Mouse (Mus musculus) lung, embryonic 14.5 days (tissue): ENCODE measurements around the gene Gm21885. TPM values are rescaled to one million over a fixed set of nuclear protein-coding genes. Genes with fewer than 3 reads are reported as not detected.

ENCODE experiments used
- ATAC-seq: fragments of 200-750 bp; cut with Nextera tagmentation; 2 replicates; pipeline ENCODE4 v1.8.0; 2017; ENCODE audit warnings: mild to moderate bottlenecking, moderate TSS enrichment, moderate library complexity; ENCODE audit not compliant: insufficient read depth
- DNase-seq: peaks from one replicate; pipeline ENCODE4 v3.0.0-alpha.2; 2015
- H3K27ac ChIP-seq: fragments of 300-500 bp; sonication (generic); 2 replicates; pipeline ENCODE4 v1.5.1; 2014; ENCODE audit warnings: low read depth, mild to moderate bottlenecking, moderate library complexity
- H3K27me3 ChIP-seq: fragments of 300-500 bp; sonication (generic); 2 replicates; pipeline ENCODE4 v1.6.1; 2014; ENCODE audit warnings: low read length, control low read depth; ENCODE audit not compliant: insufficient read depth
- H3K36me3 ChIP-seq: fragments of 300-500 bp; sonication (generic); 2 replicates; pipeline ENCODE4 v1.6.1; 2014; ENCODE audit warnings: control low read depth; ENCODE audit not compliant: insufficient read depth
- H3K4me1 ChIP-seq: fragments of 300-500 bp; sonication (generic); 2 replicates; pipeline ENCODE4 v1.6.1; 2014; ENCODE audit warnings: antibody characterized with exemption, control low read depth; ENCODE audit not compliant: insufficient read depth
- H3K4me2 ChIP-seq: fragments of 300-500 bp; sonication (generic); 2 replicates; pipeline ENCODE4 v1.6.1; 2014; ENCODE audit warnings: mild to moderate bottlenecking
- H3K4me3 ChIP-seq: fragments of 300-500 bp; sonication (generic); 2 replicates; pipeline ENCODE4 v1.5.1; 2014; ENCODE audit warnings: low read depth, low read length
- H3K9ac ChIP-seq: fragments of 300-500 bp; sonication (generic); 2 replicates; pipeline ENCODE4 v1.6.1; 2014
- H3K9me3 ChIP-seq: fragments of 300-500 bp; sonication (generic); 2 replicates; pipeline ENCODE4 v1.6.1; 2016; ENCODE audit warnings: low read depth, low read length, control low read depth
- CTCF ChIP-seq: IDR thresholded peaks from 2 replicates; pipeline ENCODE4 v1.5.1; 2016; ENCODE audit warnings: antibody characterized with exemption, low read depth
- WGBS: fragments of 180-500 bp; shearing (Covaris S2); extraction: QIAGEN DNeasy Blood & Tissue Kit; methylation state at CpG from one replicate; pipeline ENCODE4 v1.1.7; 2014; 5-methylcytosine and 5-hydroxymethylcytosine counted together
- polyA plus RNA-seq: library from polyadenylated mRNA; unstranded; fragments of >200 nt; fragmentation: Nextera tagmentation; extraction: Ambion mirVana; gene quantifications from 2 replicates; pipeline ENCODE4 v1.2.1, GENCODE M21; 2014

The Gm21885 gene
- 0.41 and 0.68 TPM in 2 replicates for polyA plus RNA-seq

- no peak for ATAC-seq
Observed at GRCm38 (mm10) chr11:94281199-94282181, at the start of gene Gm21885. Gene Gm21885 (plus strand): TSS chr11:94281873.

GRCm38 (mm10) chr11:94233405-94233804 is 48.3 kb upstream of the Gm21885 start:
- no peaks in the 10 kb centered on the region for H3K36me3 ChIP-seq
- DNase-seq (no peak), ATAC-seq (no peak)
- H3K9me3 ChIP-seq: no peaks in the 10 kb centered on the region
- H3K27me3 ChIP-seq: no peaks in the 10 kb centered on the region
- WGBS: 74% methylated on average over 6 of the region's 6 CpGs
- H3K9ac ChIP-seq: no peak overlapping the region
- no peaks in the 10 kb centered on the region for H3K4me1 ChIP-seq
- no peak for TF ChIP-seq CTCF
- H3K4me2 ChIP-seq: no peak overlapping the region
- no peak overlapping the region for H3K27ac ChIP-seq
- no peak overlapping the region for H3K4me3 ChIP-seq

More at GRCm38 (mm10) chr11:94281199-94282181, at the start of gene Gm21885:
- no peaks in the 10 kb centered on the region for H3K27me3 ChIP-seq
- no peak for DNase-seq
- no peaks in the 10 kb centered on the region for H3K4me1 ChIP-seq
- 75% methylated on average over 11 of the region's 11 CpGs for WGBS
- peaks cover 28% of the 10 kb centered on the region for H3K36me3 ChIP-seq
- H3K4me2 ChIP-seq: no peak within 1 kb of the TSS
- no peaks in the 10 kb centered on the region for H3K9me3 ChIP-seq
- no peak within 1 kb of the TSS for H3K27ac ChIP-seq
- no peak for TF ChIP-seq CTCF
- no peak within 1 kb of the TSS for H3K4me3 ChIP-seq
- no peak within 1 kb of the TSS for H3K9ac ChIP-seq

DNA sequence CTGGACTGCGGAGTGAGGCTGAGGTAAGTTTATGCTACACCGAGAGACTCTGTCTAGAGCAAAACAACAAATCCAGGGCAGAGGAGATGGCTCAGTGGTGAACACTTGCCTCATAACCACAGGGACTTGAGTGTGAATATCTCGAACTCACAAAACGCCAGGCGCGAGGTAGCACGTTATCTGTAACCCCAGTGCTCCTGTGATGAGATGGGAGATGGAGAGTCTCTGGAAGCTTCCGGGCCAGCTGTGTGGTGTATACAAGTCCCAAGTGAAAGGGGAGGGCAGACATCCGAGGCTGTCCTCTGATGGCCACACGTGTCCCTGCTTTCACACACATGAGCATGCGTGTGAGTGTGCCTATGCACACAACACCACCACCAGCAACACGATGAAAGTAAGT is 47.3 kb upstream of the Gm21885 start:
- TF ChIP-seq CTCF: no peak
- 79% methylated on average over 12 of the region's 12 CpGs for WGBS
- Histone ChIP-seq H3K4me3 (no peak overlapping the region), H3K27me3 (no peaks in the 10 kb centered on the region), H3K9ac (no peak overlapping the region), H3K4me2 (no peak overlapping the region), H3K4me1 (no peaks in the 10 kb centered on the region), H3K27ac (no peak overlapping the region), H3K36me3 (no peaks in the 10 kb centered on the region), H3K9me3 (no peaks in the 10 kb centered on the region)
- DNase-seq (no peak), ATAC-seq (no peak)

DNA sequence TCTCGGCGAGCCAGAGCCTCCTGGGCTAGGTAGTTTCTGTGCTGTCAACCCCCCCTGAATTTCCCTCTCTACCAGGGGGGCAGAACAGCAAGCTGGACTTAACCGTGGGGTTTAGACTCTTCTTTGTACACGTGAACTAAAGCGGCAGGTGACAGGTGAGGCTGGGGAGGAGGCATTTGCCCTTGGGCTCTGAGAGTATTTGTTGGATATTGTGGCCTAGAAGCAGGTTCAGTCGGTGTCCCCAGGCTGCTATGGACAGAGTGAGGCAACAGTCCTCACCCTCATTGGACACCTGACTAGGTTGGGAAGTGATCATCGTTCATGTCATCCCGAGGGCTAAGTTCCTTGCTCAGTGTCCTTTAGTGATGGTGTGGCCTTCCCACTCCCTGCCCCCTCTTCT is 46.8 kb upstream of the Gm21885 start:
- no peaks in the 10 kb centered on the region for H3K27me3 ChIP-seq
- H3K9me3 ChIP-seq: no peaks in the 10 kb centered on the region
- H3K4me1 ChIP-seq: no peaks in the 10 kb centered on the region
- H3K4me2 ChIP-seq: no peak overlapping the region
- WGBS: 85% methylated on average over 8 of the region's 8 CpGs
- DNase-seq (no peak), ATAC-seq (no peak)
- no peak overlapping the region for H3K4me3 ChIP-seq
- no peak overlapping the region for H3K27ac ChIP-seq
- H3K9ac ChIP-seq: no peak overlapping the region
- TF ChIP-seq CTCF: no peak
- no peaks in the 10 kb centered on the region for H3K36me3 ChIP-seq

DNA sequence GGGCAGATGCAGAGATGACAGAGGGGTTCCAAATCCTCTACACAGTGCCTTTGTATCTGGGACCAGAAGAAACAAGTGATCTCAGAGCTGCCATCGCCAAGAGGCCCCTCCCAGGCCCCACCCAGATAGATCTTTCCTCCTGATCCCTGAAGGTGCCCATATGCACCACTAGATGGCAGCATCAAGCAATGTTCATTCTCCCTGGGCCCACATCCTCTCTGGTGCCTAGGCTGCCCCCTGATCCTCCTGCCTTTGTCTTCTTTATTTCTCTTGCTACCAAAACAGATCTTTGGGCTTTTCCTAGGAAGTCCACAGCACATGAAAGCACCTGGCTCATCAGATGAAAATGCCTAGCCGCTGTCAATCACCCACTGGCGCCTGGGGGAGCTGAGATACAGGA is 45.6 kb upstream of the Gm21885 start:
- Histone ChIP-seq H3K4me1 (no peaks in the 10 kb centered on the region), H3K4me2 (0 out of 2 replicates have a peak overlapping the region, but pooled peaks have one; percentile 2), H3K27me3 (no peaks in the 10 kb centered on the region), H3K9ac (no peak overlapping the region), H3K9me3 (no peaks in the 10 kb centered on the region), H3K27ac (no peak overlapping the region), H3K36me3 (no peaks in the 10 kb centered on the region), H3K4me3 (no peak overlapping the region)
- 20% methylated on average over 3 of the region's 3 CpGs for WGBS
- peak; percentile 91 for DNase-seq
- peak; percentile 93 for TF ChIP-seq CTCF
- peak; percentile 89 for ATAC-seq

GRCm38 (mm10) chr11:94238786-94239185 is 42.9 kb upstream of the Gm21885 start:
- no peak for DNase-seq
- no peak for TF ChIP-seq CTCF
- peaks cover 8% of the 10 kb centered on the region for H3K4me1 ChIP-seq
- no peak overlapping the region for H3K9ac ChIP-seq
- 90% methylated on average over 8 of the region's 8 CpGs for WGBS
- no peak overlapping the region for H3K4me2 ChIP-seq
- no peak for ATAC-seq
- peaks cover 6% of the 10 kb centered on the region; the same call in 1 of the 2 replicates for H3K27me3 ChIP-seq
- H3K4me3 ChIP-seq: no peak overlapping the region
- H3K27ac ChIP-seq: no peak overlapping the region
- no peaks in the 10 kb centered on the region for H3K36me3 ChIP-seq
- H3K9me3 ChIP-seq: no peaks in the 10 kb centered on the region

DNA sequence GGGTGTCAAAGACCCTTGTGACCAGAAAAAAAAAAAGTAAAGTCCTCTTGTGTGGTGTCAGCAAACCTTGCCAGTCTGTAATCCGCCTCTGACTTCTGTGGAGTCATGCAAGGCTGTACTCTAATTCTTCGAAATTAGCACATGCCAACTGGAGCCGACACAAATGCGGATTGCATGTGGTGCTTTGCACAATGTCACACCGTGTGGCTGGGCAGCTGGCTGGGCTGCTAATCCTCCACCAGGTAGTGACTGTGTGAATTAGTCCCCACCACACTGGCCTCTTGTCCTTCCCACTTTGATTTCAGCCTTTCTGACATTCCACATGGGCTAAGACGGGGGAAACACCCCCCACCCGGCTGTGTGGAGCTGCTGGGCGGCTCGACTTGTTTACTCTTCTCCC is 42.0 kb upstream of the Gm21885 start:
- Histone ChIP-seq H3K36me3 (no peaks in the 10 kb centered on the region), H3K27me3 (peaks cover 6% of the 10 kb centered on the region; the same call in 1 of the 2 replicates), H3K9ac (no peak overlapping the region), H3K27ac (no peak overlapping the region), H3K4me2 (no peak overlapping the region), H3K9me3 (no peaks in the 10 kb centered on the region), H3K4me1 (peaks cover 8% of the 10 kb centered on the region), H3K4me3 (no peak overlapping the region)
- DNase-seq: no peak
- TF ChIP-seq CTCF: no peak
- no peak for ATAC-seq
- 27% methylated on average over 9 of the region's 9 CpGs for WGBS
